Mouse (Mus musculus): Measurements from ENCODE around the gene Plscr3. TPM values are rescaled to one million over a fixed set of nuclear protein-coding genes. Genes with fewer than 3 reads are reported as not detected.

Plscr3 gene
- polyA plus RNA-seq, 1 experiment from 2014 or later, result 90.0 TPM

Small RNA genes within 50 kb of the gene (microRNA-seq; reads per million reads assigned to microRNA genes)
- not detected for gene Mir6924 (ENCODE audit: borderline number of aligned reads)

Other genes starting within 250 kb of the Plscr3 start
- 5.2 and 6.0 TPM in 2 replicates for gene Atp1b2, start 240.4 kb upstream of the Plscr3 start, polyA plus RNA-seq (2014; fragmentation: Nextera tagmentation; extraction: Ambion mirVana)
- 0.14 TPM in 1 of 2 replicates, not detected in the other for gene Shbg, start 228.5 kb upstream of the Plscr3 start, polyA plus RNA-seq (2014; fragmentation: Nextera tagmentation; extraction: Ambion mirVana)
- 15.0 and 19.4 TPM in 2 replicates for gene Sat2, start 224.4 kb upstream of the Plscr3 start, polyA plus RNA-seq (2014; fragmentation: Nextera tagmentation; extraction: Ambion mirVana)
- gene Fxr2, start 213.4 kb upstream of the Plscr3 start, polyA plus RNA-seq (2014; fragmentation: Nextera tagmentation; extraction: Ambion mirVana), result 24.3 and 30.9 TPM in 2 replicates
- not detected in 2 replicates for gene Sox15, start 191.1 kb upstream of the Plscr3 start, polyA plus RNA-seq (2014; fragmentation: Nextera tagmentation; extraction: Ambion mirVana)
- 25.9 and 28.0 TPM in 2 replicates for gene Mpdu1, start 183.7 kb upstream of the Plscr3 start, polyA plus RNA-seq (2014; fragmentation: Nextera tagmentation; extraction: Ambion mirVana)
- 5.5 and 7.6 TPM in 2 replicates for gene Cd68, start 180.2 kb upstream of the Plscr3 start, polyA plus RNA-seq (2014; fragmentation: Nextera tagmentation; extraction: Ambion mirVana)
- 959 and 1,000 TPM in 2 replicates for gene Eif4a1, start 174.0 kb upstream of the Plscr3 start, polyA plus RNA-seq (2014; fragmentation: Nextera tagmentation; extraction: Ambion mirVana)
- gene Senp3, start 164.3 kb upstream of the Plscr3 start, polyA plus RNA-seq (2014; fragmentation: Nextera tagmentation; extraction: Ambion mirVana), result 106 and 108 TPM in 2 replicates
- gene Tnfsf13, start 160.6 kb upstream of the Plscr3 start, polyA plus RNA-seq (2014; fragmentation: Nextera tagmentation; extraction: Ambion mirVana), result 0.24 and 0.42 TPM in 2 replicates
- gene Tnfsf12, start 150.5 kb upstream of the Plscr3 start, polyA plus RNA-seq (2014; fragmentation: Nextera tagmentation; extraction: Ambion mirVana), result 3.6 and 4.3 TPM in 2 replicates
- 1.2 and 1.5 TPM in 2 replicates for gene Tnfsfm13, start 150.3 kb upstream of the Plscr3 start, polyA plus RNA-seq (2014; fragmentation: Nextera tagmentation; extraction: Ambion mirVana)
- gene Polr2a, start 87.7 kb upstream of the Plscr3 start, polyA plus RNA-seq (2014; fragmentation: Nextera tagmentation; extraction: Ambion mirVana), result 51.4 and 56.5 TPM in 2 replicates
- gene Slc35g3, start 84.4 kb upstream of the Plscr3 start, polyA plus RNA-seq (2014; fragmentation: Nextera tagmentation; extraction: Ambion mirVana), result 0.18 TPM in 1 of 2 replicates, not detected in the other
- 1.1 and 1.2 TPM in 2 replicates for gene Zbtb4, start 80.5 kb upstream of the Plscr3 start, polyA plus RNA-seq (2014; fragmentation: Nextera tagmentation; extraction: Ambion mirVana)
- gene Chrnb1, start 50.4 kb upstream of the Plscr3 start, polyA plus RNA-seq (2014; fragmentation: Nextera tagmentation; extraction: Ambion mirVana), result 3.0 and 3.6 TPM in 2 replicates
- 0.92 and 0.97 TPM in 2 replicates for gene Fgf11, start 44.5 kb upstream of the Plscr3 start, polyA plus RNA-seq (2014; fragmentation: Nextera tagmentation; extraction: Ambion mirVana)
- 2.1 and 2.8 TPM in 2 replicates for gene Tmem102, start 40.8 kb upstream of the Plscr3 start, polyA plus RNA-seq (2014; fragmentation: Nextera tagmentation; extraction: Ambion mirVana)
- not detected in 2 replicates for gene Gm39566, start 31.1 kb upstream of the Plscr3 start, polyA plus RNA-seq (2014; fragmentation: Nextera tagmentation; extraction: Ambion mirVana)
- not detected in 2 replicates for gene Spem2, start 27.9 kb upstream of the Plscr3 start, polyA plus RNA-seq (2014; fragmentation: Nextera tagmentation; extraction: Ambion mirVana)
- gene Spem1, start 24.2 kb upstream of the Plscr3 start, polyA plus RNA-seq (2014; fragmentation: Nextera tagmentation; extraction: Ambion mirVana), result 0.27 TPM in 1 of 2 replicates, not detected in the other
- gene Nlgn2, start 8.6 kb upstream of the Plscr3 start, polyA plus RNA-seq (2014; fragmentation: Nextera tagmentation; extraction: Ambion mirVana), result 8.2 and 9.1 TPM in 2 replicates
- gene Tmem256, start 7.9 kb upstream of the Plscr3 start, polyA plus RNA-seq (2014; fragmentation: Nextera tagmentation; extraction: Ambion mirVana), result 294 and 335 TPM in 2 replicates
- 1.1 and 1.9 TPM in 2 replicates for gene Tnk1, start 12.4 kb downstream of the Plscr3 start, polyA plus RNA-seq (2014; fragmentation: Nextera tagmentation; extraction: Ambion mirVana)
- gene Tmem95, start 31.6 kb downstream of the Plscr3 start, polyA plus RNA-seq (2014; fragmentation: Nextera tagmentation; extraction: Ambion mirVana), result not detected in 2 replicates
- gene Kctd11, start 35.0 kb downstream of the Plscr3 start, polyA plus RNA-seq (2014; fragmentation: Nextera tagmentation; extraction: Ambion mirVana), result 3.2 and 3.5 TPM in 2 replicates
- 0.56 and 0.60 TPM in 2 replicates for gene Acap1, start 49.2 kb downstream of the Plscr3 start, polyA plus RNA-seq (2014; fragmentation: Nextera tagmentation; extraction: Ambion mirVana)
- 17.6 and 20.7 TPM in 2 replicates for gene 2810408A11Rik, start 54.6 kb downstream of the Plscr3 start, polyA plus RNA-seq (2014; fragmentation: Nextera tagmentation; extraction: Ambion mirVana)
- gene Neurl4, start 54.7 kb downstream of the Plscr3 start, polyA plus RNA-seq (2014; fragmentation: Nextera tagmentation; extraction: Ambion mirVana), result 11.5 and 13.8 TPM in 2 replicates
- 76.2 and 81.8 TPM in 2 replicates for gene Gps2, start 67.5 kb downstream of the Plscr3 start, polyA plus RNA-seq (2014; fragmentation: Nextera tagmentation; extraction: Ambion mirVana)
- gene Eif5a, start 75.6 kb downstream of the Plscr3 start, polyA plus RNA-seq (2014; fragmentation: Nextera tagmentation; extraction: Ambion mirVana), result 2,030 and 2,067 TPM in 2 replicates
- 5.5 and 6.6 TPM in 2 replicates for gene Ybx2, start 89.4 kb downstream of the Plscr3 start, polyA plus RNA-seq (2014; fragmentation: Nextera tagmentation; extraction: Ambion mirVana)
- 20.2 and 20.5 TPM in 2 replicates for gene Slc2a4, start 101.8 kb downstream of the Plscr3 start, polyA plus RNA-seq (2014; fragmentation: Nextera tagmentation; extraction: Ambion mirVana)
- 17.1 and 22.0 TPM in 2 replicates for gene Cldn7, start 118.4 kb downstream of the Plscr3 start, polyA plus RNA-seq (2014; fragmentation: Nextera tagmentation; extraction: Ambion mirVana)
- 26.2 and 26.5 TPM in 2 replicates for gene Ctdnep1, start 134.8 kb downstream of the Plscr3 start, polyA plus RNA-seq (2014; fragmentation: Nextera tagmentation; extraction: Ambion mirVana)
- gene Elp5, start 136.1 kb downstream of the Plscr3 start, polyA plus RNA-seq (2014; fragmentation: Nextera tagmentation; extraction: Ambion mirVana), result 156 and 157 TPM in 2 replicates
- gene Gabarap, start 144.8 kb downstream of the Plscr3 start, polyA plus RNA-seq (2014; fragmentation: Nextera tagmentation; extraction: Ambion mirVana), result 474 and 509 TPM in 2 replicates
- 57.7 and 58.0 TPM in 2 replicates for gene Phf23, start 149.4 kb downstream of the Plscr3 start, polyA plus RNA-seq (2014; fragmentation: Nextera tagmentation; extraction: Ambion mirVana)
- gene Dvl2, start 154.2 kb downstream of the Plscr3 start, polyA plus RNA-seq (2014; fragmentation: Nextera tagmentation; extraction: Ambion mirVana), result 34.9 and 35.7 TPM in 2 replicates
- 54.2 and 57.6 TPM in 2 replicates for gene Acadvl, start 169.0 kb downstream of the Plscr3 start, polyA plus RNA-seq (2014; fragmentation: Nextera tagmentation; extraction: Ambion mirVana)
- 7.6 and 11.2 TPM in 2 replicates for gene Dlg4, start 170.6 kb downstream of the Plscr3 start, polyA plus RNA-seq (2014; fragmentation: Nextera tagmentation; extraction: Ambion mirVana)
- gene Asgr1, start 207.7 kb downstream of the Plscr3 start, polyA plus RNA-seq (2014; fragmentation: Nextera tagmentation; extraction: Ambion mirVana), result 0.46 and 0.95 TPM in 2 replicates
- gene Asgr2, start 246.3 kb downstream of the Plscr3 start, polyA plus RNA-seq (2014; fragmentation: Nextera tagmentation; extraction: Ambion mirVana), result not detected in 2 replicates

All from embryonic facial prominence, embryonic 11.5 days (tissue).